In genomic region chr9:33095654-33096053, GRCm38 (mm10) we compare ENCODE assay signal across 8 mouse cellular contexts.
DNase-seq lines count a peak whose midpoint lies in the region.

No protein-coding gene starts in this region.

- DNase-seq in urinary bladder, adult 18-20 months (ENCODE audit: low spot score in 2 of 2), result peak; percentile 47 to 50
- DNase-seq in urinary bladder, postnatal 10 days (ENCODE audit: low spot score), result no peak
- peak; percentile 31 for DNase-seq in c-Kit-positive CD71-positive TER-119-positive erythroid progenitor cells, embryonic 14.5 days (ENCODE audit: low spot score)
- DNase-seq in frontal cortex, postnatal 14 days (ENCODE audit: low spot score in 2 of 2), result peak; percentile 19 to 75
- peak; percentile 68 to 85 for DNase-seq in kidney, postnatal 25 days
- peak; percentile 57 to 71 for DNase-seq in lung, adult 18-20 months
- DNase-seq in retina, postnatal 1 day, result peak; percentile 75
- DNase-seq in urinary bladder, postnatal 25 days (ENCODE audit: low spot score), result peak; percentile 69
